Mouse (Mus musculus) kidney, adult 2 months (tissue): ENCODE measurements around the gene Ccdc103.

Source experiments
- CTCF ChIP-seq: fragments of 200-500 bp; conservative IDR thresholded peaks from 2 replicates; pipeline ENCODE4 v1.5.1; 2011; ENCODE audit warnings: low read depth, mild to moderate bottlenecking, control low read depth, low read length, moderate library complexity, mixed read lengths; ENCODE audit not compliant: insufficient read depth, insufficient read length
- POLR2A ChIP-seq: fragments of 200-500 bp; IDR thresholded peaks from one replicate; pipeline ENCODE4 v1.6.1; 2011; ENCODE audit warnings: low read depth, low read length, control low read depth

DNA sequence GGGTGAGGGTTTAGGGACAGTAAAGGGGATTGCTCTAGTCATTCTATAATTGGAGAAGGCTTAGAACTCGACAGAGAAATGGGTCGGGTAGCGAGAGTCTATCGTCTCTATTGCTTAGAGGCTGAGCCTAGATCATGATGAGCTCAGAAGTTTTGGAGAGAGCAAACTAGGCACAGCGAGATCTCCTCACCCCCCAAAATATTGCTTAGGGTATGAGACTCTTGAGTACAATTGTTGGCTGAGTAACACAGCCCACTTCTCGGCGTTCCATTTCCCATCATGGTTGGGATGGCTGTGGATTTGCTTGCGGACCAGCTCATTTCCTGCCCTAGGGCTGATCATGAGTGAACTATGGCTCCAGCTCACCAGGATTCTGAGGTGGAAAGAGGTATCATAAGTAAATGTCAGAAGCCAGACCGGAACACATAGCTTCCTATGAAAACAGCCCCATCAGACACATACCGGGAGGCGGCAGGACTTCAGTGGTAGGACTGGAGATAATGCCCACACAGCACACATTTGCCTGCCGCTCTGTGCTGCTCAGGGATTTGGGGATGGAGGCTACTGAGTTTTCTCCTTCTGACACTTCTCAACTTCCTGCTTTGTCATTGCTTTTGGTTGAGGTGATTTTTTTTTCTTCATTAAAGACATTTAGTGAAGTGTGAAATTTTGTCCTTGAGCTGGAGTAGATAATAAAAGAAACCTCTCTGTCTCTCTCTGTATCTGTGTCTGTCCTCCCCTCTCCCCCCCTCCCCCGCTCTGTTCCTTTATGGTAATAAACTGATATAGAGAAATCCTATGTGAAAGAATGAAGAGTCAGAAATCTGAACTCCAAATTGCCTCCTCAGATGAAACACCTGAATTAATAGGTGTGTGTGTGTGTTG is 552 bp downstream of the Ccdc103 start:
- TF ChIP-seq CTCF (no peak), POLR2A (no peak)
